Mouse (Mus musculus) stomach, postnatal 0 days (tissue): ENCODE measurements at regions not wholly inside any gene's neighbourhood (a gene's known extent, or its start where the extent isn't known, plus 50 kb on each side); places are given as distances from the start of the nearest gene placed in this dataset.

ENCODE experiments used
- ATAC-seq: fragments of 200-750 bp; cut with Nextera tagmentation; 2 replicates; pipeline ENCODE4 v1.8.0; 2017; ENCODE audit not compliant: low FRiP score, low TSS enrichment
- DNase-seq: peaks from one replicate; pipeline ENCODE4 v3.0.0-alpha.2; 2016; ENCODE audit warnings: low spot score
- H3K27ac ChIP-seq: fragments of 300-500 bp; sonication (generic); replicated peaks from 2 replicates; pipeline ENCODE4 v1.5.1; 2014; ENCODE audit warnings: mild to moderate bottlenecking, control low read depth
- H3K27me3 ChIP-seq: fragments of 300-500 bp; sonication (generic); 2 replicates; pipeline ENCODE4 v1.6.1; 2014; ENCODE audit warnings: low read length; ENCODE audit not compliant: control insufficient read depth, insufficient read depth
- H3K36me3 ChIP-seq: fragments of 300-500 bp; sonication (generic); 2 replicates; pipeline ENCODE4 v1.6.1; 2014; ENCODE audit warnings: low read length, mixed read lengths; ENCODE audit not compliant: control insufficient read depth, insufficient read depth
- H3K4me1 ChIP-seq: fragments of 300-500 bp; sonication (generic); replicated peaks from 2 replicates; pipeline ENCODE4 v1.6.1; 2014; ENCODE audit warnings: antibody characterized with exemption; ENCODE audit not compliant: control insufficient read depth, insufficient read depth
- H3K4me2 ChIP-seq: fragments of 300-500 bp; sonication (generic); replicated peaks from 2 replicates; pipeline ENCODE4 v1.6.1; 2014; ENCODE audit warnings: low read depth, mild to moderate bottlenecking, control low read depth, moderate library complexity
- H3K4me3 ChIP-seq: fragments of 300-500 bp; sonication (generic); 2 replicates; pipeline ENCODE4 v1.5.1; 2014; ENCODE audit warnings: low read depth, low read length, control low read depth
- H3K9ac ChIP-seq: fragments of 300-500 bp; sonication (generic); 2 replicates; pipeline ENCODE4 v1.6.1; 2014; ENCODE audit warnings: mild to moderate bottlenecking, low read length, control low read depth, mixed read lengths
- H3K9me3 ChIP-seq: fragments of 300-500 bp; sonication (generic); 2 replicates; pipeline ENCODE4 v1.6.1; 2016; ENCODE audit warnings: low read length; ENCODE audit not compliant: control insufficient read depth
- CTCF ChIP-seq: IDR thresholded peaks from 2 replicates; pipeline ENCODE4 v1.5.1; 2016; ENCODE audit warnings: antibody characterized with exemption, low read depth, mild to moderate bottlenecking, moderate library complexity
- EP300 ChIP-seq: optimal IDR thresholded peaks from 2 replicates; pipeline ENCODE3; 2016; ENCODE audit warnings: antibody characterized with exemption
- WGBS: fragments of 180-500 bp; shearing (Covaris S2); extraction: QIAGEN DNeasy Blood & Tissue Kit; methylation state at CpG from one replicate; pipeline ENCODE4 v1.1.7; 2014; 5-methylcytosine and 5-hydroxymethylcytosine counted together

- no peak for DNase-seq
- no peak for ATAC-seq
- Histone ChIP-seq H3K4me1 (no peaks in the 10 kb centered on the region), H3K27me3 (no peaks in the 10 kb centered on the region), H3K4me2 (no peak overlapping the region), H3K36me3 (no peaks in the 10 kb centered on the region), H3K9ac (no peak overlapping the region), H3K27ac (no peak overlapping the region), H3K9me3 (no peaks in the 10 kb centered on the region), H3K4me3 (no peak overlapping the region)
- 54% methylated on average over 2 of the region's 2 CpGs for WGBS
- TF ChIP-seq EP300 (no peak), CTCF (no peak)
Measured at GRCm38 (mm10) chr6:14819798-14820197, 64.7 kb upstream of the Ppp1r3a start.

- TF ChIP-seq CTCF (no peak), EP300 (no peak)
- H3K4me2 ChIP-seq, result no peak overlapping the region
- no peaks in the 10 kb centered on the region for H3K9me3 ChIP-seq
- DNase-seq (no peak), ATAC-seq (no peak)
- H3K4me1 ChIP-seq, result no peaks in the 10 kb centered on the region
- H3K9ac ChIP-seq, result no peak overlapping the region
- H3K27ac ChIP-seq, result no peak overlapping the region
- no peak overlapping the region for H3K4me3 ChIP-seq
- H3K27me3 ChIP-seq, result no peaks in the 10 kb centered on the region
- no peaks in the 10 kb centered on the region for H3K36me3 ChIP-seq
Measured at GRCm38 (mm10) chr6:14824777-14825176, 69.7 kb upstream of the Ppp1r3a start.

GRCm38 (mm10) chr6:14838910-14839309 is 62.2 kb upstream of the Foxp2 start:
- H3K4me2 ChIP-seq, result no peak overlapping the region
- no peak overlapping the region for H3K9ac ChIP-seq
- ATAC-seq, result no peak
- H3K27ac ChIP-seq, result no peak overlapping the region
- H3K9me3 ChIP-seq, result no peaks in the 10 kb centered on the region
- H3K27me3 ChIP-seq, result no peaks in the 10 kb centered on the region
- H3K4me3 ChIP-seq, result no peak overlapping the region
- H3K36me3 ChIP-seq, result no peaks in the 10 kb centered on the region
- peak; percentile 74 for TF ChIP-seq CTCF
- TF ChIP-seq EP300, result no peak
- no peak for DNase-seq
- no peaks in the 10 kb centered on the region for H3K4me1 ChIP-seq
- 4% methylated on average over 2 of the region's 2 CpGs for WGBS
